Mouse (Mus musculus) cerebellum, adult 2 months (tissue): ENCODE data around the gene Tnfrsf11a.
"Not testable (repeated sequence)": the region's sequence is repeated elsewhere in the genome, so short reads cannot be mapped to it uniquely, and the experiment has no call there.

Experiments
- CTCF ChIP-seq: fragments of 200-500 bp; IDR thresholded peaks from 2 replicates; pipeline ENCODE4 v1.5.1; 2011; ENCODE audit warnings: low read depth, mild to moderate bottlenecking, control low read depth, low read length, moderate library complexity, borderline replicate concordance; ENCODE audit not compliant: insufficient read depth
- POLR2A ChIP-seq: fragments of 200-500 bp; IDR thresholded peaks from 2 replicates; pipeline ENCODE4 v1.6.1; 2011; ENCODE audit warnings: low read length, control low read depth, borderline replicate concordance; ENCODE audit not compliant: insufficient read depth

DNA sequence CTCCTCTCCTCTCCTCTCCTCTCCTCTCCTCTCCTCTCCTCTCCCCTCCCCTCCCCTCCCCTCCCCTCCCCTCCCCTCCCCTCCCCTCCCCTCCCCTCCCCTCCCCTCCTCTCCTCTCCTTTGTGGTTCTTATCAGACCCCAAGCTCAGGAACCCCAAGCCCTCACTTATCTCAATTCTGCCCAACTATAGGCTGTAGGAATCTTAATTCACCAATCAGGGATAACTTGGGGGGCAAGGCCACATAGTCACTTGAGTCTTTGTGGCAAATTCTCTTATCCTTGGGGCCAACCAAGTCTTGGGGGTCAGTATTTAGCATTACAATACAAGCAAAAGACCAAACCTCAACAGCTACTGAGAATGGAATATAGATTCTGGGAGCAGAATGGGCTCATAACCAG lies 31.5 kb downstream of the Tnfrsf11a start:
- TF ChIP-seq CTCF, POLR2A: not testable (repeated sequence)
